Mouse (Mus musculus) liver, adult 2 months (tissue): Measurements from ENCODE around the gene Fez1.
A peak's percentile ranks its signal among the peaks of the same experiment; 100 is the strongest.

Experiments
- CTCF ChIP-seq: fragments of 200-500 bp; IDR thresholded peaks from 2 replicates; pipeline ENCODE4 v1.5.1; 2011; ENCODE audit warnings: low read depth, low read length, control low read depth
- POLR2A ChIP-seq: fragments of 200-500 bp; IDR thresholded peaks from 2 replicates; pipeline ENCODE4 v1.6.1; 2011; ENCODE audit warnings: low read length, control low read depth; ENCODE audit not compliant: insufficient read depth; ENCODE audit errors: extremely low read depth

DNA sequence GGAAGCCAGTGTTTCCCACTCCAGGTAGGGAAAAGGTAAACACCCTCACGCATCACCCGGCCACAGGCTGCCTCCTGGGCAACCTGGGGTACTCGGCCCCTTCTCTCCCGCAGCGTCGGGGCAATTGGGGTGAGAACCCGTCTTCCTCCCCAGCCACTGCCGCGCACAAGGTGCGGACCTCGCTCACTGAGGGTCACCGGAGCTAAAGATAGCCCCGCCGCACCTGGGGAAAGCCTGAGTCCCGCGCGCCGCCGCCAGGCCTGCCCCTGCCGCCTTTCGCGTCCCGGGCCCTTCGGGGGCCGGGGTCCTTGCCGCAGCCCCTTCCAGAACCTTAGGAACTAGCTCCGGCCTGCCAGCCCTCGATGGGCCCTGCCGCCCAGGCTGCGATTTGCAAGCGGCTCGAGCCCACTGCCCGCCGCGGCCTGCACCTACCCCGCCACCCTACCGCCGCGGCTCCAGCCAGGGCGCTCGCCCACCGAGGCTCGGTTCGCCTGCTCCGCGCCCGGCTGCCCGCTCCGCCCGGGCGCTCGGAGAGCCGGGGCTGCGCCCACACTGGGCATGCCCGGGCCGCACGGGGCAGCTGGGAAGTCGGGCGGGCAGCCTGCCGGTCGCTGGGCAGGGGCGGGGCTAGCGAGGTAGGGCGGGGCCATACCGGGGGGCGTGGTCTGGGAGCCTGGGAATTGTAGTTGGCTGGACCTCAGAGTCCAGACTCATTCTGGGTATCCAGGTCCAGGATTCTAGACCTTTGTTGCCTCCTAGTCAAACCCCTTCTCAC, 24.7 kb upstream of the Fez1 start, which contains the start of gene Ei24:
- TF ChIP-seq CTCF (no peak), POLR2A (peak; percentile 82)
